Mouse (Mus musculus): ENCODE results near the gene Clrn2. TPM values are rescaled to one million over a fixed set of nuclear protein-coding genes. Genes with fewer than 3 reads are reported as not detected.

Gene Clrn2
- total RNA-seq, 2 experiments from 2014 or later = not detected

GRCm38 (mm10) chr5:45496479-45496878 lies 42.9 kb downstream of the Clrn2 start:
- no peak for DNase-seq
- intact Hi-C loops (cut with DNase I) = no loop called here

- intact Hi-C loops (cut with DNase I) = no loop called here
Measured at GRCm38 (mm10) chr5:45496930-45497550, 43.5 kb downstream of the Clrn2 start.

DNA sequence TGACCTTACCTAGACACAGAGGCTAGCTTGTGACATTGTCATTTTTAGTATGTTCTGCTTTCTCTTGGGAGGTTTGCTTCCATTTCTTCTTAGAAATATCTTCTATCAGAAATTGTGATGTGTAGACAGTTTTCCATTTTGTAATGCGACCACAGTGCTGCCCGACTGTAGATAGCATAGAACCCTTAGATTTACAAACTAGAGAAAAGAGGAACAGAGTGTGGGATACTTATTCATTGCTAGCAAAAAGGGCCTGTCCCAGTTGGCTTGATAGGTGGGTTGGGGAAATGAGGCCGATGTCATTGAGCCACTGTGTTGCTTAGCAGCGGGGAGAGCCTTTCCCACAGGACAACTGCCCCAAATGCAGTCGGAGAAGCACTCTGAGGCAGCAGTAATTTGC lies 44.0 kb downstream of the Clrn2 start:
- intact Hi-C loops (cut with DNase I) = no loop called here
- DNase-seq = no peak

More at GRCm38 (mm10) chr5:45496930-45497550, 43.5 kb downstream of the Clrn2 start:
- DNase-seq = no peak

DNA sequence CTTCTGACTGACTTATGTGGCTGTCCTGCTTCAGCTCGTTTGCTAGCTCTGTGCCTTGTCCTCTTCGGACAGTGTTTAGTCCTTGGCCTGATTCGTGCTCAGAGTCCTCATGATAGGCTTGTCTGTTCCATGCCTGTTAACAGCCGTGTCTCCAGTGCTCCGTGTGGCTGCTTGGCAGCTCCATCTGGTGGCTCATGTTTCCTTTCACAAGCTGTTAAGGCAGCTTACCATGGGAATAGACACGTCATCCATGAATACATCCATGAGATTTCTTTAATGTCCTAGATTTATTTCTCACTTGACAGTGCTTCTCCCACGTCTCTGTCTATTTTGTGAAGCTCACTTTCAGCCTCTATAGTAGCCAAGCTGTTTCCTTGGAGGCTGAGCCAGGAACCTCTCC lies 56.5 kb downstream of the Clrn2 start:
- intact Hi-C loops (cut with DNase I) = loop anchor here (10.0 kb wide), 1 partner anchor 1285 kb away; the partner anchor contains the start of gene Tapt1
- DNase-seq = no peak

DNA sequence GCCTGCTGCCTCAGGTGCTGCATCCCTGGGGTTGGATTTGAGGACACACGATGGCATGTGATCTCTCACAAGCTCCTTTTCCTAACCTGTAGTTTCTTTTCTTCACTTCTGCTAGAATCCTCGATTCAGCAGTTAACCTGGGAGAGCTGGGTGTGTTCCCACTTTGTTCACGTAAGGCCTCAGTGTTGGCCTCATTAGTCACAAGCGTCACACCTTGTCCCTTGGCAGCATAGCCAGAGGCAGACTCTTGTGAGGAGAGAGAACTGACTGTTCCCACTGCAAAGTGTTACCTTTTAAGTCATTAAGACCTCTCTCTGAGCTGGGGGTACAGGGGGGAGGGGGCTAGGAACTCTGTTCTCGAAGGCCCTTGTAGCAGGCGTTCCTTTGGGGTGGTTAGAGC lies 59.4 kb downstream of the Clrn2 start:
- DNase-seq = no peak
- intact Hi-C loops (cut with DNase I) = loop anchor here (10.0 kb wide), 1 partner anchor 1288 kb away; the partner anchor contains the start of gene Tapt1

DNA sequence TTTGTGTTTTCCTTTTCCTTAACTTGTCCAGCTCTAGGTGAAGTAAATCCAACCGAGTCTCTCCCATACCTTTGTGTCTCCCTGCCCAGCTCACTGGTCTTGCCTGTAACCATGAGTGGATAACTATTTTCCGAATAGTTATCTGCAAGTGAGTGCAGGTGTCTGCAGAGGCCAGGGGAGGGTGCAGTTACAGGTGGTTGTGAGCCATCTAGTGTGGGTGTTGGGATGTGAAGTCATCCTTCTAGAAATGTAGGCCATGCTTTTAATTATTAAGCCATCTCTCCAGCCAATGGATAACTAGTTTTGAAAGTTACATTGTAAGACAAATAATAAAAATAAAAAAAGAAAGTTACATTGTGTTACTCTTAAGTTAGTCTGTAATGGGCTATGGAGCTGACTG lies 60.0 kb downstream of the Clrn2 start:
- intact Hi-C loops (cut with DNase I) = loop anchor here (10.0 kb wide), 1 partner anchor 1289 kb away; the partner anchor contains the start of gene Tapt1

More for the DNA sequence above, 60.0 kb downstream of the Clrn2 start:
- no peak for DNase-seq

Other genes starting within 250 kb of the Clrn2 start
- gene Qdpr, start 3.5 kb upstream of the Clrn2 start, total RNA-seq (2021) = 10 to 100 TPM; 54.0 to 57.9 TPM
- 10 to 100 TPM; 51.1 to 53.8 TPM for gene Lap3, start 39.6 kb downstream of the Clrn2 start, total RNA-seq (2021)
- gene Med28, start 66.5 kb downstream of the Clrn2 start, total RNA-seq (2021) = 10 to 100 TPM; 43.8 to 47.7 TPM
- under 1 TPM; 0.18 to 0.35 TPM for gene Fam184b, start 185.9 kb downstream of the Clrn2 start, total RNA-seq (2021)
- under 1 TPM; 0.38 to 0.42 TPM for gene Ncapg, start 216.2 kb downstream of the Clrn2 start, total RNA-seq (2021)

All from gastrocnemius, postnatal 36 days (tissue).